In genomic region chr14:23610054-23610453, GRCm38 (mm10) we compare ENCODE assay signal across 23 mouse cellular contexts.
DNase-seq lines count a peak whose midpoint lies in the region; TF ChIP-seq lines count a peak whose summit lies in the region.
"Had no signal": no experiment of that assay in that cellular context is flagged by ENCODE, and none has a peak within 500 bp of the region (broad histone marks: within the 10 kb centered on the region; RNA-seq: fewer than 3 reads in every experiment).

No protein-coding gene starts in this region.

- DNase-seq in layer of hippocampus, adult 11-12 months (ENCODE audit: low spot score): peak; percentile 19
- no peak for DNase-seq in layer of hippocampus, postnatal 25 days (ENCODE audit: extremely low spot score in 1 of 2, low spot score in 1 of 2)
- DNase-seq in left cerebral cortex, adult 2 months (ENCODE audit: extremely low spot score in 1 of 2, low spot score in 2 of 2): no peak
- no peak for DNase-seq in left cerebral cortex, postnatal 25 days (ENCODE audit: low spot score in 2 of 2)
- DNase-seq in ES-E14 (ENCODE audit: low read depth, low spot score): no peak
- DNase-seq in brain, adult 2 months (ENCODE audit: low read depth, low spot score): peak; percentile 66
- DNase-seq in thymus, postnatal 10 days (ENCODE audit: low spot score in 2 of 2): no peak
- DNase-seq: adrenal gland, adult 8-10 months; adrenal gland, postnatal 14 days; adrenal gland, postnatal 36 days; cerebellum, adult 11 months; cerebellum, adult 18-20 months; cerebellum, adult 8-10 months; cerebellum, adult 9-11 months; cerebellum, postnatal 14 days; cerebellum, postnatal 36 days; embryo, embryonic 11 days had no signal

- intact Hi-C loops in left cerebral cortex, adult 2 months (cut with DNase I): no loop called here
- intact Hi-C loops in left cerebral cortex, postnatal 25 days (cut with DNase I): no loop called here

- no peak overlapping the region for H3K4me3 ChIP-seq in left cerebral cortex, adult 2 months
- H3K4me3 ChIP-seq in ES-E14 (ENCODE audit: insufficient read depth in 1 of 2, low read depth in 1 of 2, low read length in 2 of 2, poor library complexity in 1 of 2, severe bottlenecking in 1 of 2): no peak overlapping the region
- H3K4me3 ChIP-seq: embryonic facial prominence, embryonic 13.5 days; embryonic facial prominence, embryonic 15.5 days; erythroblast, embryonic 14.5 days; forebrain, embryonic 10.5 days; forebrain, embryonic 12.5 days had no signal

- no peak overlapping the region for H3K9ac ChIP-seq in ES-E14 (ENCODE audit: insufficient read depth, low read depth, low read length, poor library complexity, severe bottlenecking)
- H3K9ac ChIP-seq: embryonic facial prominence, embryonic 13.5 days; embryonic facial prominence, embryonic 15.5 days; forebrain, embryonic 12.5 days had no signal

- no peaks in the 10 kb centered on the region for H3K9me3 ChIP-seq in ES-E14 (ENCODE audit: control insufficient read depth, insufficient read depth, low read depth, low read length)
- H3K9me3 ChIP-seq: embryonic facial prominence, embryonic 13.5 days; embryonic facial prominence, embryonic 15.5 days; forebrain, embryonic 10.5 days; forebrain, embryonic 12.5 days; G1E had no signal

- H3K27ac ChIP-seq in left cerebral cortex, adult 2 months: peak overlapping the region; percentile 57
- H3K27ac ChIP-seq in ES-E14 (ENCODE audit: insufficient read depth, low read depth, low read length, poor library complexity, severe bottlenecking): 0 out of 2 replicates have a peak overlapping the region, but pooled peaks have one; percentile 19
- H3K27ac ChIP-seq: embryonic facial prominence, embryonic 13.5 days; embryonic facial prominence, embryonic 15.5 days; forebrain, embryonic 10.5 days; forebrain, embryonic 12.5 days had no signal

- no peaks in the 10 kb centered on the region for H3K4me1 ChIP-seq in ES-E14 (ENCODE audit: control insufficient read depth in 2 of 2, insufficient read depth in 2 of 2, low read length in 2 of 2, poor library complexity in 1 of 2)
- H3K4me1 ChIP-seq: embryonic facial prominence, embryonic 15.5 days; forebrain, embryonic 12.5 days had no signal

- TF ChIP-seq CTCF in left cerebral cortex, adult 2 months (IDR thresholded peaks at IDR 0.05): no peak; the same call in 1 of the 2 replicates

- no peaks in the 10 kb centered on the region for H3K36me3 ChIP-seq in ES-E14 (ENCODE audit: control insufficient read depth, insufficient read depth, low read length, poor library complexity, severe bottlenecking)
- H3K36me3 ChIP-seq: embryonic facial prominence, embryonic 13.5 days; embryonic facial prominence, embryonic 15.5 days; forebrain, embryonic 10.5 days; forebrain, embryonic 12.5 days; G1E had no signal

- in situ Hi-C loops in ES-E14 (cut with MboI; ENCODE audit: low sequenced_read_pairs in 2 of 2, unreplicated experiment in 2 of 2): no loop called here

TF ChIP-seq in ES-E14, 5 proteins besides CTCF, POLR2A, EP300 and RAD21:
- TF ChIP-seq ZC3H11A (IDR thresholded peaks at IDR 0.05; ENCODE audit: borderline replicate concordance, low read depth, low read length) (no peak), CHD2 (IDR thresholded peaks at IDR 0.05; ENCODE audit: low read depth, low read length) (no peak), HCFC1 (IDR thresholded peaks at IDR 0.05; ENCODE audit: borderline replicate concordance, insufficient read depth, low read length) (no peak), MAFK (IDR thresholded peaks at IDR 0.05; ENCODE audit: insufficient read depth, low read depth, low read length) (no peak), ZNF384 (IDR thresholded peaks at IDR 0.05; ENCODE audit: low read depth, low read length) (no peak)

Comparison
In these comparisons a context has a peak if more than half of its experiments do, and no peak if none do; other contexts are left out.
1. DNase-seq: peak in layer of hippocampus, adult 11-12 months (single experiment) and brain, adult 2 months (single experiment); none in layer of hippocampus, postnatal 25 days (0 of 2), left cerebral cortex, adult 2 months (0 of 2), left cerebral cortex, postnatal 25 days (0 of 2), ES-E14 (single experiment) and thymus, postnatal 10 days (0 of 2).